Mouse (Mus musculus): ENCODE data around the gene Bmper. TPM values are rescaled to one million over a fixed set of nuclear protein-coding genes. Genes with fewer than 3 reads are reported as not detected.
A peak's percentile ranks its signal among the peaks of the same experiment; 100 is the strongest.

Bmper gene
- total RNA-seq, 2 experiments from 2014 or later, result 2.1 to 2.4 TPM

DNA sequence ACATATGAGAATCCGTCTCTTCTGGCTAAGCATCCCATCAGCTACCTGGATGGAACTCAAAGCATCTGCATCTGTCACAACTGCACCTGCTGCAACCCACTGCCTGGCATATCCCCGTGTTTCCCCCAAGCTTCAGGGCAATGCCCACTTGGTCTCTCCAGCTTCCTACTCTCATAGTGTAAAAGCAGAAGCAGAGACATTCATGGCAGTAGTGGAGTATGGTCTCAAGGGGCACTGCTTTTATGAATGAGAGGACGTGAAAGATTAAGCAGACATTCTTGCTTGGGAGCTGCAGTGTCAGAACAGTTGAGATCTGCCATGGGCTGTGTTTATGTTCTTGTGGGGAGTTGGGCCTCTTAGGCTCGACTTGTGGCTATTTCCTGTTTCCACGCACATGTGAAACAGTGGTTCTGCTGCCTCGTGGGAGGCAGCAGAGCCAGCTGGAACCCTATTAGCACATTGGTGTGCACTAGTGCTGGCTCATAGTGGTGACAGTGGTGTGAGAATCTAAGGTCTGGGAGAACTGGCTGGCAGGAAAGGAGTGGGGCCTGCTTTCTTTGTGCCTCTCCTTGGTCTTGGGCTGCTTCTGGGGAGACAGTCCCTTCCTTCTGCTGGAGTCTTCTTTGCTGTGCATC lies 12.6 kb downstream of the Bmper start:
- DNase-seq, result no peak

DNA sequence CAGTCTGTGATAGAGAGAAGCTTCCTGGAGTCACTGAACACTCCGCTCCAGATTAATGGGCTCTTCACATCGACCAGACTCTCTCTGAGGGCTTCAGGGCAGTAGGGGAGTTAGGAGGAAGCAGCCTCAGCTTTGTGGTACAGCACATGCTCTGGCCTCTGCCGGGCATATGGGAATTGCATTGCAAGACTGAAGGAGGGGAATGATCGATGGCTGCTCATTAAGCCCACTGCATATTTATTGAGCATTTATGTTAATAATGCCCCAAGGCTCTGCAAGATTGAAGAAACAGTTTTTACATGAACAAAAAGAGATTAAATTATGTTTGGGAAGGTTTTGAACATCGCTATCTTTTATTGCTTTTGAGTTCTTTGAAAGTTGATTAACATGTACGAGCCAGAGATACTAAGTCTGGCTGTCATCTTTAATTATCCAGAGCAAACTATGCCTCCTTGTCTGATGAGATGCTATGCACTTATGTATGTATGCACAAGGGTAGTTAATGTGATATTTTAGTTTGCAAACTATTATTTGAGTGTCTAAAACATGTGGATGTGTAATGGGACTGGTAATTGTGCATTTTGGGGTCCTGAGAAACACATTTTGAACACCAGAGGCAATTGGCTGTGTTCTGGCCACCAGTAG lies 13.9 kb downstream of the Bmper start:
- no peak for DNase-seq

DNA sequence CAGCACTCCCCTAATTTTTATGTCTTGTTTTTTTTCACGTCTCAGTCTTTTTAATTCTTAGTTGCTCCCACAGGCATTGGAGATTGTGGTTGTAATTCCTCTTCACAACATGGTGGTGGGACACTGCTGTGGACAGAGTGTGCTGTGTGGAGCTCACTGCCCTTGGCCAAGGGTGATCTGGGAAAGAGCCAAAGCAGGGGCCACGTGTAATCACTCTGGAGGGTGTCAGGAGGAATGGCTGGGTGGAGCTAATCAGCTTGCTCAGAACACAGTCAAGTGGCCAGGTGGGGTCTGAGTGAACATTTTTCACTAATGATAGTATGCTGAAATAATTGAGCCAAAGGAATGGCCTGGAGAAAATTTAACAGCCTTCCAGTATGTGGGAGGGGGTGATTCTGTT lies 16.1 kb downstream of the Bmper start:
- DNase-seq, result no peak

DNA sequence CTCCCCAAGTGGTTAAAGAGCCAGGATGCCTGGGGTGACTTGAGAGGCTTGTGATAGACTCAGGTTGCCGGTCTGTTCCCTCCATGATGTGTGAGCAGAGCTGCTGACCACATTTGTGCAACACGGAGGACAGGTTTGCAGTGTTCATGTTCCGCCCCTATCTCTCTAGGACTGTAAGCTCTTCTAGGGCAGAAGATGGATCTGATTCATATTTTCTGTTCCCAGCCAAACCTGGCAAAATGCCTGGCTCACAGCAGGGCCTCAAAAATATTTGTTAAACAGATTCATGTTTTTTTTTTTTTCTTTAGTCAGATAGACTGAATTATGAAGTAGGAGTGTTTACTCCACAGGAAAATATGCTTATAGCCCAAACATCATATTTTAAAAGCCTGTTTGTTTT lies 20.0 kb downstream of the Bmper start:
- DNase-seq, result peak; percentile 38 to 55

DNA sequence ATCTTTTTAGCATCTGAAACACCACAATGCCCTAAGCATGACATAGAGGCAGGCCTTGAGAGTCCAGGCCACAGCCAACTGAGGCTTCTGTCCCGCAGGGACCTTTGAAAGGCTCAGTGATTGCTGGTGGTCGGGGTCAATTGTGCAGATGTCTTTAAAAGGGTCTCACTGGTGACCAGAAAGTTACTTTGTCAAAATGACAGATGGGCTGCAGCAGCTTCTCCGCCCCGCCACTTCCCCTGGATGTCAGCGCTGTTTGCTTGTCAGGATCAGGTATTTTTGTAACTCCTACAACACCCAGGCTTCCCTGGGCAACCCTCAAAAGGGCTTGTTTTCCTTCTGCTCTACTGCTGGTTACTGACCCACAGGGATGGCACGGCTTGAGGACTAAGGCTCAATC lies 21.0 kb downstream of the Bmper start:
- DNase-seq, result no peak

DNA sequence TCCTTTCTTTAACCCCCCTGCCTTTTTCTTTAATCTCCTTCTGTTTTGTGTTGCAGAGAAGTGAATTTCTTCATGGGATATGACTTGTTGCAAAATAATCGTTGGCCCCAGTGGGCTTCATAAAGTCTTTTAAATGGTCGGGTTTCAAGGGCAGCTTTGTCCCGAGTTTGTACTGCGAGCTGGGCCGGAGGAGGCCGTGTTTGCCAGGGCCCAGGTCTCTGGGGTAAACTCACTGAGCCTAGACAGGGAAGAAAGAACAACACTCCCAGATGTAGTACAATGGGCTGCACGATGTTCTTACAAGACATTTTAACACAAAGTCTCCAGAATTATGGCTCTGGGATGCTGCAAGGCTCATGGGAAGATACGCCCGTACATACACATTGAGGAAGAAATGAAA lies 23.5 kb downstream of the Bmper start:
- peak; percentile 60 to 79 for DNase-seq

DNA sequence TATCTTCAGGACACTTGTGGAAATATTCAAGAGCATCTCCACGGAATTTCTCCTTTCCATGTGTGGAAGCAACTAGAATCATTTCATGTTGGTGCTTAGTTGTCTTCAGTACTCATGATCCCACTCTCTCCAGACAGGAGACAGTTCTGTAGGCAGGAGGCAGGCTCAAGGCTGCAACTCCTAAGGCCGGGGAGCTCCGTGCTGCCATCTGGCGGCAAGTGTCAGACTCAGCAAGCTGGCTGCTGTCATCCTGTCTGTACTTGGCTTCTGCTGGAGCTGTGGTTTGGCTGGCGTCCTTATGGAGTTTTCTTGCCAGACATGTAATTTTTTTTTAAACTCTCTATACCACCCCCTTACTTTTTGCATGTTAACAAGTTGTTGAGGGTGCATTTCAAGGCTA lies 27.1 kb downstream of the Bmper start:
- peak; percentile 80 to 87 for DNase-seq

DNA sequence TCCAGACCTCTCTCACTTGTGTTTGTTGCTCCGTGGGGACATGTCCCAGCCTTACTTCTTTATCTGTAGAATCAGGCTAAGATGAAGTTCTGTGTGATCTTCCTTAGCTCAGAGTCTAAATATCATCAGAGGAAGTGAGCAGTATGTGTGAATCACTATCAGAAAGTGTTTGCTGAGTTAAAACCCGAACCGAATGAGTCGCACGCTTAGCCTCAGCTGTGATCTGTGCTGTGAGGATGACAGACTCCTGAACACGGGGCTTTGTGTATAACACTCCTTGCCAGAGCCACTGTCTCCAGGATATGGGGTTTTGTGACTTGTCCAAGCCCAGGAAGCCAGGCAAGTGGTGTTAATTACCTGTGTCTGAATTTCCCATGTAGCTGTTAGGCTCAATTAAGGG lies 28.1 kb downstream of the Bmper start:
- no peak for DNase-seq

DNA sequence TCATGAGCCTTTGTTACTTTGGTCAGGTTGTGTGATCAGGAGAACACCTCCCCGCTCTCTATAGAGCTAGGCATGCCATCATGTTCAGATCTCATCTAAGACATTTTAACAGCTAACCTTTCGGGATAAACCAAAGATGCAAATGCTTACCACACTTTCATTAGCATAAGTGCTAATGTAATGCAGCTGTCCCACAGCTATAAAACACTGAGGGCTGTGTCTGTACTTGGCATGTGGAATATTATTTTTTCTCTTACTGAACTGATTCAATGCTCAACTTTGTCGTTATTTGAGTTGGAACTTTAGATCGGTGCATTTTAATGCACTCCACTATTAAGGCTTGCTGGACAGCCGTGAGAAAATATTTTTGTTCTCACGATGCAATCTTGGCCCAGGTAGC lies 30.7 kb downstream of the Bmper start:
- no peak for DNase-seq

DNA sequence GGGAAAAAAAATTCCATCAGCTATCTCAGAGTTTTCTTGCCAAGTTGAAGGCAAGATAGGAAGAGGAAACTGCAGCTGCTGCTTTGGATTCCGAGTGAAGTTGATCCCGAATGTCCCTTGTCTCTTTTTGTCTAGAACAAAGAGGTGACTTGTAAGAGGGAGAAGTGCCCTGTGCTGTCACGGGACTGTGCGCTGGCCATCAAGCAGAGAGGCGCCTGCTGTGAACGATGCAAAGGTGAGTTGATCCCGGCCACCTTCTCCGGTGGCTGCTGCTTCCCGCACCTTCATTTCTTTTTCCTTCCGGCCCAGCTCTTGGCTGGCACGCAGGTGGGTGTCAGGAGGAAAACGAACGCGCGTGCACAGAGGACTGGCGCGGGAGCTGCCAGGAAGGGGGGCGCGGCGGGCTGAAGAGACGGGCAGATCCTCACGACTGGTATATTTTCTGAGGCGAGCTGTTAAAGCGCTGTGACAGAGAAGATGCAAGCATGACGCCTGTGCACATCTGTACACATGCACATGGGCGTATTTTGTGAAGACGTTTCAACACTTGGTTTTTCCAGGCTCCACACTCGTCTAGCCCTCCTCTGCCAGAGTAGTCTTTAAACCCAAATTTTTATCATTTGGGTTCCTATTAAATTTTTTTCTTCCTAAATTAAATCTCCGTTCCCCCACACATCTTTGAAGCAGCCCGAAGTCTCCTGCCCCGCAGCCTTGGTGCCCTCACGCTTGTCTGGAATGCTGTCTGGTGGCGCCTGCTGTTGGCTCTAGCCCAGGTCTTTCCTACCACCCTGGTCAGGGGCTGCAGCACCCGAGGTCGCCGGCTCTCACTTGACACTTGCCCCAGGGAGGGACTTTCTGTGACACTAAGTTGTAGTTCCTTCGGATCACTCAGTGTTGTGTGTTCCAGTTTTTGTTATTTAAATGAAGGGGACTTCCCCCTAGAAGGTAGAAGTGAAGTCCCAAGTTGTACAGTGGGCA lies 31.6 kb downstream of the Bmper start:
- DNase-seq, result peak in 1 of 2 experiments; percentile 39

DNA sequence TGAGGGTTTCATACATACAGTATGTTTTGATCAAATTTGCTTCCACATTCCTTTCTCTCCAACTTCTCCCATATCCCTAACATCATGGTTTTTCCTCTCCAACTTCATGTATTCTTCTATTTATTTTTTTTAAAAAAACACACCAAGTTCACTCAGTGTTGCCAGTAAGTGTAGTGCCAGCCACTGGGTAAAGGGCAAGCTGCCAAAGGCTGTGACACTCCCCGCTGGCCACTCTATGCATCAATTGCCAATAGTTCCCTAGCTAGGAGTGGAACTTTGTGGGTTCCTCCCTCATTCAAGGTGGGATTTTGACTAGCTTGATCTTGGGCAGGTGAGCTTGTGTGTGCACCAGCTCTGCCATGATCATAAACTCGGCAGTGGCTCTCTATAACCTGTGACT lies 33.0 kb downstream of the Bmper start:
- no peak for DNase-seq

DNA sequence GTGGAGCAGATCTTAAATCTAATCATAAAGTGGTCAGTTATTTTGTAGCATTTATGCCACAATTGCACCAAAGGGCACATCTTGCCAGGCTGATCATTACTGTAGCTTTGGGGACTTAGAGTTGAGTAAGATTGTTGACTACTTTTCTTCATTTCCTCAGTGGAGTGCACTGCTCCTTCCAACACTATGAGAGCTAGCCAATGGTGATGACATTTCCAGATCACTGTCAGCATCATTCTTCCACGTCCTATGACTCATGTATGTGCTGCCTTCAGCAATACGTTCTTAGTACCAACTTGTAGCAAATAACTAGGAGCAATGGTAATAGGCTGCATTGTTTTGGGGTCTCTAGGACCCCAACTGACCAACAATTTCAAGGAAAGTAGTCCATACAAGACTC lies 33.7 kb downstream of the Bmper start:
- DNase-seq, result peak; percentile 26 to 49

DNA sequence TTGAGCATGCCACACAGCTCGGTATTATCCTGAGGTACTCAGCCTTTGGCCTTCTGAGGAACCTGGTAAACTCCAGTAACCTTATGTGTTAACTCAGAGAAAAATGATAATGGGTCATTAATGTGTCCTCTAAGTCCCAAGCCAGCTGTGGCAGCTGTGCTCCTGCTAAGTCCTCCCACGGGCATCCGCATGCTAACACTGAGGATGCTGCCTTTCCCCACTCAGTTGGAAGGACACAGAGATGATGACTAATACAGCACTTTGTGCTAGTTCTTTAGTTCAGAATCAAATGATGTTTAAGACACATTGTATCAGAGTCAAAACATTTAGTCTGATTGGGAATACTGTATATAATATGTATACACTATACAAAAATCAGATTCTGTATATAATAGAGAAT lies 39.0 kb downstream of the Bmper start:
- DNase-seq, result no peak

DNA sequence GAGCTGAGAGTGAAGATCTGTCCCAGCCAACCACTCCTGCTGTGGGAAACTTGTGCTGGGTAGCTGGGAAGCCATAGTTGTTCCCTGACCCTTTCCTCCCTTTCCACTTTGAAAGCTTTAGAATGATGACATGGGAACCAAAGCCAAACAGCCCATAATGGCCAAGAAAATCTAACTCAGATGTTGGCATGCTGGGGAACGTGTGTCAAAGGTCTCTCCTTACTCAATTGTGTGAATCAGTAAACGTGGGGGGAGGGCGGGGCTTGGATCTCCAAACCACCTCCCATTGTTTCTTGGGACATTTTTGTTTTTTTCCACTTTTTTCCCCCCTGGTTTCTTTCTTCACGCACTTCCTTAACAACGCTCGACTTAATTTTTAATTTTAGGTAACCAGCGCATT lies 40.0 kb downstream of the Bmper start:
- DNase-seq, result no peak

DNA sequence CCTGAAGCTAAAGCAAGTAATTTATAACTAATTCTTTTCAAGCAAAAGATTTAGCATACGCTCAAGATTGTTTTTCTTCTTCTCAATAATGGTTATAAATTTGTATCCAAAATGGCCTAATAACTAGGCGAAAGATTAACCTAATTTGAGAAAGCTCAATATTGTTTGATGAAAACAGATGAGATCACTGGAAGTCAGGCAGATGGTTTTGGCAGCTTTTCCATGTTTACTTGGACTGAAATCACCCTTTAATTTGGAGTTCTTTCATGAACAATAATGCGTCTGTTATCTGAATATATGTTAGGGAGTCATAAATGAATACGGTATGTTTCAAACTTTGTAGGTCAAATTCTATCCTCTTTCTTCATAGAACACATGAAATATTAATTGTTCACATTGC lies 41.6 kb downstream of the Bmper start:
- DNase-seq, result no peak

DNA sequence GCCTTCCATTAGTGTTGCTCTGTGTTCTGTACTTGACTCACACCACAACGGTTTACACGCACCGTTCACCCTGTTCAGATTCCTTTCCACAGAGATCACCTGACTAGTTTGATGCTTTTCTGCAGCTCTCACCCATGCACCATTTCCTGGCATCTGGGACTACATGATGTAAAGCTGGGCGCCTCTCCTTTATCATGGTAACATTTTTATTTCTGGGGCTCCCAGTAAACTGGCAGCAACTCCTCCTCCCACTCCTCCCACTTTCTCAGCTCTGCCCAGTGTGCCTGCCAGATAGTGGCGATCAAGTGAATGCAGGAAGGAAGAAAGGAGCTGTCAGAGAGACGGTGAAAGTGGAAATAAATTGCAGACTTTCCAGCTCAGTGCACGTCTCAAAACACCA lies 45.7 kb downstream of the Bmper start:
- no peak for DNase-seq

DNA sequence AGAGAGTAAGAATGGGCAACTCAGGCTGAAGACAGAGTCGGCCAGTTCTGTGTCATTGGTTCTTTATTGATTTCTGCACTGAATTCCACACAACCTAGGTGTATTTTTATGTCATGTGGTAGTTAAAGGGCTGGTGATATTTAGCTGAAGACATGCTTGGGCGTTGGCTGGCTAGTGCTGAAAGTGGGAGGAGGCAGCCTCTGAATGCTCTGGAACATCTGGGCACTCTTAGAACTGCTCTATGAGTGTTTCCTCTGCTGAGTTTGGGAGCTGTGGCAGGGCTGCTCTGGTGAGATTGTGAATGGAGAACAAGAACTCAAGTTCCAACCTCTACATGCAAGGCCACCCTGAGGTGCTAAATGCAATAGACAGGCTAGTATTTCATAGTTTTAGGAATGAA lies 46.2 kb downstream of the Bmper start:
- DNase-seq, result no peak

DNA sequence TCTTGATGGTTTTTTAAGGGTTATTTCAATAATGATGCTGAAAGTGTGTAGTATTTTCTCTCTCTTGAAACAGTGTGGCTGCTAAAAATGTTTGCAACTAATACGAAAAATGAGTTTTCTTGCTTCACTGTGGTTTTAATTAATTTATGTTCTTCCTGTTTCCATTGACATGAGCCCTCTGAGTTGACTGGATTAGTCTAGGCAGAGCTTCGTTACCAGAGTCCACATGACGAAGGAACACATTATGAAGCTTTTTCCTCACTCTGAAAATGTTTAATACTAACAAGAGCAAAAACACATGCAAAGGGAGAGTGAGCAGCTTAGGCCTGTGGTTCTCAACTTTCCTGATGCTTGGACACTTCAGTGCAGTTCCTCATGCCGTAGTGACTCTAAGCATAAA lies 53.4 kb downstream of the Bmper start:
- DNase-seq, result no peak

DNA sequence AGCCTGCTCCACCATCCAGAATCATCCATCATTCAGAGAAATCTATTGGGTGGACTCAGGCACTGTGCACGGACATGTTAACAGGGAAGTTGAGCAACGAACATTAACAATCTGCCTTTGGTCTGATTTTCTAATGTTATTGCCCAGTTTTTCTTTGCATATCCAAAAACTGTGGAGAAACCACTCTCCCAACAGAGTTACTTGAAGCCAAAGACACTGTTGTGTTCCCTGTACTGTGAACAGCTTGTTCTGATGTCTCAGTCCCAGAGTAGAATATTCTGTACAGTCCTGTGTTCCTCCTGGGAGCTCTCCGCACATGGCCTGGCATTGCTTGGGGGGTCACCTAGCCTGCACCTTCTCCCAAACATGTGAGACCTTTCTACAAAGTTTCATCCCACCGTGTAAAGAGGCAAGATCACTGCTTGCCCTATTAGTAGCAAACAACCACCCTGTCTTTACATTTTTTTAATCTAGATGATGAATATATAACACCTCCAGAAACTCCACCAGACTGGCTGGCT lies 62.1 kb downstream of the Bmper start:
- peak; percentile 41 to 68 for DNase-seq

DNA sequence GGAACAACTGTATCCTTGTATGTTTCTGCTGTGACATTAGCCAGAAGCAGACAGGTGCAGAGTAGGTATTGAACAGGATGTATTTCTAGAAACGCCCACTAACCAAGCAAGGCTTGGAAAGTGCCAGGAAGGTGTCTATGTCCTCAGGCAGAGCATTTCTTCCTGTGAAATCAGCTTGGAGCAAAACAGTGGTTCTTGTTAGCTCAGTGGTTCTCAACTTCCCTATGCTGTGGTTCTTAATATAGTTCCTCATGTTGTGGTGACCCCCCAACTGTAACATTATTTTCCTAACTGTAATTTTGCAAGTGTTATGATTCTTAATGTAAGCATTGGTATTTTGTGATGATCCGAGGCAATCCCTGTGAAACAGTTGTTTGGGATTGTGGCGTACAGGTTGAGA lies 70.7 kb downstream of the Bmper start:
- no peak for DNase-seq

DNA sequence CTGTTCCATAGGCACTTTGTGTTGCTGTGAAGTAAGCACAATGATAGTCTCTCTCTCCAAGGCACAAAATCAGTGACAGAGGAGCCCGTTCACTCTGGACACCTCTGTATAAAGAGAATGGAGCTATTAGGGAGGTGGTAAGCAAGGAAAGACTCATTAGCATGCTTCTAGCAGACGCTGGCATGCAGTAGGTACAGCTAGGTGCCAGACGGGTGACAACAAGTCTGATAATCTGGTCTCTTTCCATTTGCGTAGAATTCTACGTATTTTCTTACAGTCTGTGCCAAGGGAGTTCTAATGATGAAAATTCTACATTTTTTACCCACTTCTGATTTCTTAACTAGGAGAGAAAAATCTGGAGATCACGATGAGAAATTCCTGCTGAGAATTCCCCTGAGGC lies 72.7 kb downstream of the Bmper start:
- no peak for DNase-seq

DNA sequence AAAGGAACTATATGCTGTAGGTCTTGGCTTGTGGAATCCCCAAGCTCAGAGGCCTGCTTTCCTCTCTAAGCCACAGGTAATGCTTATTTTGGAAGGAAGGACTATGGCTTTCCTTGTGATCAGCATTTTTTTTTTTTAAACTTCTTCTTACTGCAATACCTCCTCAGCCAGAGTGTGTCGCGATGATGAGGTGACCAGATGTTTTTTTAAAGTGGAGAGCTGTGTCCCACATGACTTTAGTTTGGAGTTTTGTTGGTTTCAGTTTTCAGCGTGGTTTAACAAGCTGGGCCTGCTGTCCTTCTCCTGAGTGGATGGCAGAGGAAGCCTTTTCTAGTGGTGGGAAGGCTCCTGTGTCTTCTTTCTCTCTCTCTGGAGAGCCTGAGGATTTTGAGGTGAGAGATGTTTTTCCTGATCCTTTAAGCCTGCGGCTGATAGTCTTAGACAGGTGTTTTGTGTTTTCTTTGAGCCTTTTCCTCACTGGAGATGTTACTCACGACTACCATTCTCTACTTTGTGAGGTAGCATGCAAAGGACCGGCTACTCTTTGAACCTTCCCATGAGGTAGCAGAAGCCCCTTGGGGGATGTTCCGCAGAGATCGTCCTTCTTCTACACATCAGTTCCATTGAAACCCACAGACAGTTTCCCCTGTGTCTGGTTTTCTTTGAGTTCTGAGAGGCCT lies 74.8 kb downstream of the Bmper start:
- no peak for DNase-seq
